Mouse (Mus musculus) G1E (cell line): ENCODE results near the gene Marf1.

Experiments used
- CTCF ChIP-seq: IDR thresholded peaks from 2 replicates; pipeline ENCODE4 v1.5.1; 2012; ENCODE audit warnings: low read depth, low read length, inconsistent platforms, mixed read lengths
- GATA1 ChIP-seq: IDR thresholded peaks from 2 replicates; pipeline ENCODE4 v1.6.1; 2012; ENCODE audit warnings: borderline replicate concordance, low read length, inconsistent platforms, mixed read lengths
- GATA2 ChIP-seq: IDR thresholded peaks from 2 replicates; pipeline ENCODE4 v1.6.1; 2012; ENCODE audit warnings: low read depth, low read length, inconsistent platforms, borderline replicate concordance
- POLR2AphosphoS5 ChIP-seq: IDR thresholded peaks from 2 replicates; pipeline ENCODE4 v1.6.1; 2012; ENCODE audit warnings: low read depth, low read length, inconsistent platforms; ENCODE audit not compliant: insufficient replicate concordance
- TAL1 ChIP-seq: conservative IDR thresholded peaks from 2 replicates; pipeline ENCODE4 v1.6.1; 2012; ENCODE audit warnings: low read depth, low read length, inconsistent platforms, mixed read lengths

DNA sequence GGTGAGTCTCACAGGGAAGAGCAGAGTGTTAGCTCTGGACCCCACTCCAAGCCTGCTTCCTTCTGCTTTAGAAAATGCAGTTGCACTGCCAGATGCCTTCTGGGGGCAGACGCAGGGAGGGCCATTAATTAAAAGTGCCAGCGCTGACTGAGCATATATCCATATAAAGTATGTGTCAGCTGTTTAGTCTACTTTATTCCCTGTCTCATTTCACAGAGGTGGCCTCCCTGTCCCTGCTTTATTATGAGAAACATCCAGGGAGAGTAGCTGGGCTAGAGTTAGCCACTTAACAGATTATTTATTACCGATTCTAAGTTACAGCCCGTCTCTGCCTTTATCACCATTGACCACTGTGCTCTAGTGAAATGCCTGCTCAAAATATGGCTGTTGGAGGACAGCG, 19.2 kb upstream of the Marf1 start:
- TF ChIP-seq CTCF (no peak), GATA1 (no peak), POLR2AphosphoS5 (no peak), TAL1 (no peak), GATA2 (no peak)
